Mouse (Mus musculus): ENCODE results near the gene Gm5134. TPM values are rescaled to one million over a fixed set of nuclear protein-coding genes. Genes with fewer than 3 reads are reported as not detected.
A peak's percentile ranks its signal among the peaks of the same experiment; 100 is the strongest.

Gene Gm5134
- polyA plus RNA-seq, 1 experiment from 2014 or later: not detected

GRCm38 (mm10) chr10:75944066-75944772, 10.1 kb upstream of the Gm5134 start:
- 31% methylated on average over 11 of the region's 11 CpGs for WGBS
- DNase-seq (ENCODE audit: low spot score) (no peak), ATAC-seq (replicated peaks; ENCODE audit: low FRiP score) (no peak)
- Histone ChIP-seq H3K9ac (ENCODE audit: low read length) (no peak overlapping the region), H3K9me3 (ENCODE audit: control insufficient read depth, low read length) (no peaks in the 10 kb centered on the region), H3K4me2 (ENCODE audit: low read depth, low read length, severe bottlenecking) (no peak overlapping the region), H3K4me1 (replicated peaks; ENCODE audit: control insufficient read depth, insufficient read depth, low read length) (no peaks in the 10 kb centered on the region), H3K36me3 (ENCODE audit: control insufficient read depth, insufficient read depth, low read length) (no peaks in the 10 kb centered on the region), H3K27ac (ENCODE audit: low read depth, low read length) (no peak overlapping the region), H3K27me3 (ENCODE audit: control insufficient read depth, insufficient read depth, low read length) (no peaks in the 10 kb centered on the region), H3K4me3 (ENCODE audit: low read depth, low read length) (no peak overlapping the region)

GRCm38 (mm10) chr10:75945213-75945612, 9.1 kb upstream of the Gm5134 start:
- WGBS: 92% methylated on average over 7 of the region's 7 CpGs
- ATAC-seq (replicated peaks; ENCODE audit: low FRiP score) (no peak), DNase-seq (ENCODE audit: low spot score) (no peak)
- no peaks in the 10 kb centered on the region for H3K36me3 ChIP-seq (ENCODE audit: control insufficient read depth, insufficient read depth, low read length)
- no peaks in the 10 kb centered on the region for H3K4me1 ChIP-seq (replicated peaks; ENCODE audit: control insufficient read depth, insufficient read depth, low read length)
- no peak overlapping the region for H3K9ac ChIP-seq (ENCODE audit: low read length)
- no peaks in the 10 kb centered on the region for H3K27me3 ChIP-seq (ENCODE audit: control insufficient read depth, insufficient read depth, low read length)
- no peaks in the 10 kb centered on the region for H3K9me3 ChIP-seq (ENCODE audit: control insufficient read depth, low read length)
- no peak overlapping the region for H3K4me3 ChIP-seq (ENCODE audit: low read depth, low read length)
- H3K27ac ChIP-seq (ENCODE audit: low read depth, low read length): no peak overlapping the region
- H3K4me2 ChIP-seq (ENCODE audit: low read depth, low read length, severe bottlenecking): no peak overlapping the region

GRCm38 (mm10) chr10:75945896-75946295, 8.4 kb upstream of the Gm5134 start:
- WGBS: 82% methylated on average over 7 of the region's 7 CpGs
- Histone ChIP-seq H3K4me3 (ENCODE audit: low read depth, low read length) (no peak overlapping the region), H3K9ac (ENCODE audit: low read length) (no peak overlapping the region), H3K36me3 (ENCODE audit: control insufficient read depth, insufficient read depth, low read length) (no peaks in the 10 kb centered on the region), H3K4me1 (replicated peaks; ENCODE audit: control insufficient read depth, insufficient read depth, low read length) (no peaks in the 10 kb centered on the region; the same call in 1 of the 2 replicates), H3K27ac (ENCODE audit: low read depth, low read length) (no peak overlapping the region), H3K27me3 (ENCODE audit: control insufficient read depth, insufficient read depth, low read length) (peaks cover 5% of the 10 kb centered on the region; the same call in 1 of the 2 replicates), H3K9me3 (ENCODE audit: control insufficient read depth, low read length) (no peaks in the 10 kb centered on the region), H3K4me2 (ENCODE audit: low read depth, low read length, severe bottlenecking) (no peak overlapping the region)
- DNase-seq (ENCODE audit: low spot score) (no peak), ATAC-seq (replicated peaks; ENCODE audit: low FRiP score) (no peak)

GRCm38 (mm10) chr10:75948079-75948478, 6.2 kb upstream of the Gm5134 start:
- 85% methylated on average over 5 of the region's 5 CpGs for WGBS
- Histone ChIP-seq H3K36me3 (ENCODE audit: control insufficient read depth, insufficient read depth, low read length) (no peaks in the 10 kb centered on the region), H3K27me3 (ENCODE audit: control insufficient read depth, insufficient read depth, low read length) (peaks cover 5% of the 10 kb centered on the region; the same call in 1 of the 2 replicates), H3K4me3 (ENCODE audit: low read depth, low read length) (no peak overlapping the region), H3K9ac (ENCODE audit: low read length) (no peak overlapping the region), H3K4me2 (ENCODE audit: low read depth, low read length, severe bottlenecking) (no peak overlapping the region), H3K4me1 (replicated peaks; ENCODE audit: control insufficient read depth, insufficient read depth, low read length) (no peaks in the 10 kb centered on the region; the same call in none of the 2 replicates), H3K9me3 (ENCODE audit: control insufficient read depth, low read length) (no peaks in the 10 kb centered on the region), H3K27ac (ENCODE audit: low read depth, low read length) (no peak overlapping the region)
- no peak for ATAC-seq (replicated peaks; ENCODE audit: low FRiP score)
- peak; percentile 23 for DNase-seq (ENCODE audit: low spot score)

- Histone ChIP-seq H3K27me3 (ENCODE audit: control insufficient read depth, insufficient read depth, low read length) (peaks cover 5% of the 10 kb centered on the region; the same call in 1 of the 2 replicates), H3K9me3 (ENCODE audit: control insufficient read depth, low read length) (no peaks in the 10 kb centered on the region), H3K4me1 (replicated peaks; ENCODE audit: control insufficient read depth, insufficient read depth, low read length) (no peaks in the 10 kb centered on the region; the same call in none of the 2 replicates), H3K4me3 (ENCODE audit: low read depth, low read length) (no peak overlapping the region), H3K9ac (ENCODE audit: low read length) (no peak overlapping the region), H3K36me3 (ENCODE audit: control insufficient read depth, insufficient read depth, low read length) (no peaks in the 10 kb centered on the region), H3K4me2 (ENCODE audit: low read depth, low read length, severe bottlenecking) (no peak overlapping the region), H3K27ac (ENCODE audit: low read depth, low read length) (no peak overlapping the region)
- 79% methylated on average over 22 of the region's 22 CpGs for WGBS
- DNase-seq (ENCODE audit: low spot score) (no peak), ATAC-seq (replicated peaks; ENCODE audit: low FRiP score) (no peak)
Measured at GRCm38 (mm10) chr10:75949053-75950045, 5.0 kb upstream of the Gm5134 start.

- 2% methylated on average over 23 of the region's 23 CpGs for WGBS
- H3K36me3 ChIP-seq (ENCODE audit: control insufficient read depth, insufficient read depth, low read length): no peaks in the 10 kb centered on the region
- peak; percentile 68 for DNase-seq (ENCODE audit: low spot score)
- peak overlapping the region; percentile 53 for H3K9ac ChIP-seq (ENCODE audit: low read length)
- H3K4me1 ChIP-seq (replicated peaks; ENCODE audit: control insufficient read depth, insufficient read depth, low read length): no peaks in the 10 kb centered on the region; the same call in none of the 2 replicates
- H3K4me2 ChIP-seq (ENCODE audit: low read depth, low read length, severe bottlenecking): peak overlapping the region; percentile 86
- no peak overlapping the region for H3K27ac ChIP-seq (ENCODE audit: low read depth, low read length)
- peak; percentile 63 for ATAC-seq (replicated peaks; ENCODE audit: low FRiP score)
- peaks cover 5% of the 10 kb centered on the region; the same call in 1 of the 2 replicates for H3K27me3 ChIP-seq (ENCODE audit: control insufficient read depth, insufficient read depth, low read length)
- no peaks in the 10 kb centered on the region for H3K9me3 ChIP-seq (ENCODE audit: control insufficient read depth, low read length)
- peak overlapping the region; percentile 39 for H3K4me3 ChIP-seq (ENCODE audit: low read depth, low read length)
Measured at GRCm38 (mm10) chr10:75950791-75951210, 3.5 kb upstream of the Gm5134 start.

- peak overlapping the region; percentile 53 for H3K9ac ChIP-seq (ENCODE audit: low read length)
- H3K4me3 ChIP-seq (ENCODE audit: low read depth, low read length): peak overlapping the region; percentile 39
- H3K4me1 ChIP-seq (replicated peaks; ENCODE audit: control insufficient read depth, insufficient read depth, low read length): no peaks in the 10 kb centered on the region; the same call in none of the 2 replicates
- H3K4me2 ChIP-seq (ENCODE audit: low read depth, low read length, severe bottlenecking): peak overlapping the region; percentile 86
- H3K27ac ChIP-seq (ENCODE audit: low read depth, low read length): no peak overlapping the region
- 5% methylated on average over 13 of the region's 13 CpGs for WGBS
- peaks cover 5% of the 10 kb centered on the region; the same call in 1 of the 2 replicates for H3K27me3 ChIP-seq (ENCODE audit: control insufficient read depth, insufficient read depth, low read length)
- DNase-seq (ENCODE audit: low spot score) (peak; percentile 61), ATAC-seq (replicated peaks; ENCODE audit: low FRiP score) (peak; percentile 46; the same call in 1 of the 2 replicates)
- no peaks in the 10 kb centered on the region for H3K36me3 ChIP-seq (ENCODE audit: control insufficient read depth, insufficient read depth, low read length)
- H3K9me3 ChIP-seq (ENCODE audit: control insufficient read depth, low read length): no peaks in the 10 kb centered on the region
Measured at GRCm38 (mm10) chr10:75951424-75952050, 2.8 kb upstream of the Gm5134 start.

GRCm38 (mm10) chr10:75973846-75974245, 19.5 kb downstream of the Gm5134 start:
- ATAC-seq (replicated peaks; ENCODE audit: low FRiP score) (no peak), DNase-seq (ENCODE audit: low spot score) (no peak)

More at GRCm38 (mm10) chr10:75973846-75974245, 19.5 kb downstream of the Gm5134 start:
- Histone ChIP-seq H3K9ac (ENCODE audit: low read length) (no peak overlapping the region), H3K4me2 (ENCODE audit: low read depth, low read length, severe bottlenecking) (no peak overlapping the region), H3K36me3 (ENCODE audit: control insufficient read depth, insufficient read depth, low read length) (no peaks in the 10 kb centered on the region), H3K9me3 (ENCODE audit: control insufficient read depth, low read length) (no peaks in the 10 kb centered on the region), H3K4me3 (ENCODE audit: low read depth, low read length) (no peak overlapping the region), H3K27me3 (ENCODE audit: control insufficient read depth, insufficient read depth, low read length) (no peaks in the 10 kb centered on the region), H3K4me1 (replicated peaks; ENCODE audit: control insufficient read depth, insufficient read depth, low read length) (no peaks in the 10 kb centered on the region), H3K27ac (ENCODE audit: low read depth, low read length) (no peak overlapping the region)
- 94% methylated on average over 10 of the region's 10 CpGs for WGBS
